Mouse (Mus musculus) ES-E14 (cell line): ENCODE measurements around the gene Il17rb. TPM values are rescaled to one million over a fixed set of nuclear protein-coding genes. Genes with fewer than 3 reads are reported as not detected.

Experiments used
- DNase-seq: peaks from one replicate; pipeline ENCODE4 v3.0.0-alpha.2; 2013; ENCODE audit warnings: low read depth, low spot score
- H3K27ac ChIP-seq: 2 replicates; pipeline ENCODE4 v1.5.1; 2012; ENCODE audit warnings: low read depth, mild to moderate bottlenecking, low read length, moderate library complexity, mixed read lengths; ENCODE audit not compliant: poor library complexity, insufficient read depth, severe bottlenecking
- H3K36me3 ChIP-seq: 2 replicates; pipeline ENCODE4 v1.6.1; 2012; ENCODE audit warnings: mild to moderate bottlenecking, low read length, moderate library complexity, mixed read lengths; ENCODE audit not compliant: control insufficient read depth, poor library complexity, insufficient read depth, severe bottlenecking
- H3K4me1 ChIP-seq, 2 experiments: fragments of 150-350 bp in 1 of 2; sonication (generic) in 1 of 2; 2 replicates each; pipeline ENCODE4 v1.6.1; 2012; ENCODE audit warnings: low read length in 2 of 2, mild to moderate bottlenecking in 1 of 2, mixed read lengths in 1 of 2; ENCODE audit not compliant: control insufficient read depth in 2 of 2, insufficient read depth in 2 of 2, poor library complexity in 1 of 2
- H3K4me3 ChIP-seq, 2 experiments: fragments of 150-350 bp in 1 of 2; sonication (generic) in 1 of 2; 2 replicates each; pipeline ENCODE4 v1.5.1; 2012; ENCODE audit warnings: low read length in 2 of 2, low read depth in 1 of 2, mild to moderate bottlenecking in 1 of 2, mixed read lengths in 1 of 2; ENCODE audit not compliant: insufficient read depth in 1 of 2, poor library complexity in 1 of 2, severe bottlenecking in 1 of 2
- H3K9ac ChIP-seq: 2 replicates; pipeline ENCODE4 v1.6.1; 2012; ENCODE audit warnings: low read depth, mild to moderate bottlenecking, low read length, mixed read lengths; ENCODE audit not compliant: poor library complexity, insufficient read depth, severe bottlenecking
- H3K9me3 ChIP-seq: fragments of 150-350 bp; sonication (generic); 2 replicates; pipeline ENCODE4 v1.6.1; 2012; ENCODE audit warnings: low read depth, mild to moderate bottlenecking, low read length; ENCODE audit not compliant: control insufficient read depth, insufficient read depth
- CHD2 ChIP-seq: IDR thresholded peaks from 2 replicates; pipeline ENCODE4 v1.6.1; 2014; ENCODE audit warnings: mild to moderate bottlenecking, low read depth, low read length, inconsistent platforms
- HCFC1 ChIP-seq: IDR thresholded peaks from 2 replicates; pipeline ENCODE4 v1.6.1; 2012; ENCODE audit warnings: low read length, inconsistent platforms, borderline replicate concordance; ENCODE audit not compliant: insufficient read depth
- MAFK ChIP-seq: IDR thresholded peaks from 2 replicates; pipeline ENCODE4 v1.6.1; 2014; ENCODE audit warnings: mild to moderate bottlenecking, low read depth, low read length, inconsistent platforms; ENCODE audit not compliant: insufficient read depth
- ZC3H11A ChIP-seq: IDR thresholded peaks from 2 replicates; pipeline ENCODE4 v1.6.1; 2012; ENCODE audit warnings: low read depth, mild to moderate bottlenecking, inconsistent platforms, low read length, borderline replicate concordance
- ZNF384 ChIP-seq: IDR thresholded peaks from 2 replicates; pipeline ENCODE4 v1.6.1; 2012; ENCODE audit warnings: low read depth, low read length, inconsistent platforms
- in situ Hi-C, 2 experiments: fragments of 600-800 bp; cut with MboI; formaldehyde crosslinking; loops; one replicate each; pipeline ENCODE4 v1.15.1; 2025; ENCODE audit warnings: low sequenced_read_pairs in 2 of 2, inconsistent platforms in 1 of 2; ENCODE audit not compliant: unreplicated experiment in 2 of 2
- total RNA-seq: library from RNA; depleted of rRNA; stranded (reverse); fragments of 300-350 nt; gene quantifications from 2 replicates; pipeline ENCODE4 v1.2.3, GENCODE M21; 2012

Gene Il17rb
- total RNA-seq, 1 experiment: 0.62 TPM

DNA sequence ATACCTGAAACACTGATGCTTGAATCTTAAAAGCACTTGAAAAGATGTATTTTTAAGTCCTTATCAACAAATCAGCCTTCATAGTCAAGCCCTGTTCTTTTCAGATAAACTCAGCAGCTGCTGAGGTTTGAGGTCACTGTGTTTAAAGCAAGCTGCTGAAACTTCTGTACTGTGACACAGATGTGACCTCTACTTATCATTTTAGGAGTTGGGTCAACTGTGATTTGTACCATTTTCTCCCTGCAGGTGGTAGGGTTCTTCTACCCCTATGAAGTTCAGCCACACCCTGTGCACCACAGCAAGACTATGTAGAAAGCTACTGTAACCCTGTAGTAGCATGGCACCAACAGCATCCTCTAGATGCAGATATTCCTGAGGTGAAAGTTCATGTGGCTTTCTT lies 11.4 kb downstream of the Il17rb start:
- Histone ChIP-seq H3K27ac (no peak overlapping the region), H3K9me3 (no peaks in the 10 kb centered on the region), H3K9ac (no peak overlapping the region), H3K36me3 (peaks cover 29% of the 10 kb centered on the region), H3K4me3 (no peak overlapping the region), H3K4me1 (peaks cover 0 to 15% of the 10 kb centered on the region in 2 experiments; a peak in 3 of 4 replicates)
- DNase-seq: no peak
- in situ Hi-C loops: no loop called here
- TF ChIP-seq ZC3H11A (no peak), MAFK (no peak), HCFC1 (no peak), CHD2 (no peak), ZNF384 (no peak)

DNA sequence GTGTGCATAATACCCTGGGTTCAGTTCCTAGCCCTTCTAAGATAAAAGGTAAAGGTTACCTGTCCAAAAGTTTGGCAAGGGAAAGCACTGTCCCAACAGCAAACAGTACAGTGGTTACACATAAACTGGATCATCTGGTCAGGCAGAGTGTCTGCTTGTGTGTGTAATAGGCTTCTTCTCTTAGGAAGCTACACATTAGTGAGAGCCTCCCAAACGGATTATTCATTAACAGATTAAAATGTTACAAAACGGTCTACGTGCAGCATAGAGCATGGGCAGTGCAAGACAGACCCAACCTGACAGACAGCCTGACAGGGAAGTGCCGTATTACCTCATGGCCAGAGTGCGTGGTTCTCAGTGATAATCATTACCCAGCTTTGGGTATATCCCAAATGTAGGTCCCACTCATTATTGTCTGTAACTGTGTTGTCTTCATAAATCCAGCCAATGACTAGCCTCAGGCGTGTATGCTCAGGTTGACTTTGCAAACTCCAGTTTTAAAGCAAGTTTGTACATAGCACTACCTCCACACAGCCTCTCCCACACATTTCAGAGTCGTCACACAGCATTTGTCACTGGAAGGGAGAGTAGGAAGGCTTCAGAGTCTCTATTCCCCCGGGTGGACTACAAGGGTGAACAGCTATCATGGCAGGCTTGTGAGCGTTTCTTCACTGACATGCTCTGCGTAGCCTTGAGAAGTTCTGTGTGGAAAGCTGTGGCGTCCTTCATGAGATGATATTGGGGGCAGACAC lies 12.5 kb downstream of the Il17rb start:
- Histone ChIP-seq H3K9ac (no peak overlapping the region), H3K4me1 (peaks cover 0 to 15% of the 10 kb centered on the region in 2 experiments; a peak in 3 of 4 replicates), H3K4me3 (no peak overlapping the region), H3K27ac (no peak overlapping the region), H3K36me3 (peaks cover 35% of the 10 kb centered on the region), H3K9me3 (no peaks in the 10 kb centered on the region)
- DNase-seq: no peak
- no peak for TF ChIP-seq MAFK
- TF ChIP-seq CHD2: no peak
- no peak for TF ChIP-seq HCFC1
- TF ChIP-seq ZC3H11A: no peak
- no peak for TF ChIP-seq ZNF384
- in situ Hi-C loops: no loop called here

DNA sequence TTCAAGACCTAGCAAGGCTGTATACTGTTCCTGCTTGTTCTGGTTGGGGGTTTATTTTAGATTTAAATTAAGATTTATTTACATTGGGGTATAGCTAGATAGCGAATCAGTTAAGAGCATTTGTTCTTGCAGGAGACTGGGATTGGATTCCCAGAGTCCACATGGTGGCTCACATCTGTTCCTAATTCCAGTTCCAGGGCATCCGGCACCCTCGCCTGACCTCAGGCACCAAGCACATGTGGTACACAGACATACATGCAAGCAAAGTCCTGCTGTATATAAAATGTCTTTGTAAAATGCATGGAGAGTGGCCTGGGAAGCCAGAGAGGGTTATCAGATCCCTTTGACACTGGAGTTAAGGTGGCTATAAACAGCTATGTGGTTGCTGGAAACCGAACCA lies 13.7 kb downstream of the Il17rb start:
- Histone ChIP-seq H3K4me3 (no peak overlapping the region), H3K4me1 (peaks cover 0 to 15% of the 10 kb centered on the region in 2 experiments; a peak in 3 of 4 replicates), H3K27ac (no peak overlapping the region), H3K9ac (no peak overlapping the region), H3K9me3 (no peaks in the 10 kb centered on the region), H3K36me3 (peaks cover 44% of the 10 kb centered on the region)
- in situ Hi-C loops: no loop called here
- DNase-seq: no peak
- no peak for TF ChIP-seq ZC3H11A
- no peak for TF ChIP-seq HCFC1
- TF ChIP-seq MAFK: no peak
- TF ChIP-seq CHD2: no peak
- TF ChIP-seq ZNF384: no peak

DNA sequence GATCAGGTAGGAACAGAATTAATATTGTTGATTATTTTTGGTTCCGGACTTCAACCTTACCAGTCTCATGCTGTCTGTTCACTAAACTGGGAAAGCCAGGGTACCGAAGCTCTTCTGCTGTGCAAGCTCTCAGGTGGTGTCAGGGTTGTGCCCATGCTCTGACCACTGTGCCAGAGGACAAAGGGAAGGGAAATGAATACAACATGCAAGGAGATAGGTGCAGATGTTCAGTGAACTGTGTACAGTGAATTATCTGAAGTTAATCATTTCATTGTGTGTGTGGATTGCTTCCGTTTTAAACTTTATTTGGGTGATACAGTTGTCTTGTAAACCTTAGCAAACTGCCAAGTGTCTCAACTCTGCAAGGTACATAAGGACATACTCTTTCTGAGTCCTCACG lies 20.4 kb downstream of the Il17rb start:
- no peak for DNase-seq
- no peak overlapping the region for H3K27ac ChIP-seq
- in situ Hi-C loops: no loop called here
- no peaks in the 10 kb centered on the region for H3K4me1 ChIP-seq
- no peak overlapping the region for H3K9ac ChIP-seq
- no peak overlapping the region for H3K4me3 ChIP-seq
- H3K36me3 ChIP-seq: peaks cover 73% of the 10 kb centered on the region
- no peak for TF ChIP-seq ZNF384
- TF ChIP-seq CHD2: no peak
- no peak for TF ChIP-seq MAFK
- no peak for TF ChIP-seq ZC3H11A
- no peak for TF ChIP-seq HCFC1
- H3K9me3 ChIP-seq: no peaks in the 10 kb centered on the region; the same call in 1 of the 2 replicates
